Mouse (Mus musculus) embryonic facial prominence, embryonic 13.5 days (tissue): Measurements from ENCODE around the gene Mixl1. TPM values are rescaled to one million over a fixed set of nuclear protein-coding genes. Genes with fewer than 3 reads are reported as not detected.

ENCODE experiments used
- ATAC-seq: fragments of 200-750 bp; cut with Nextera tagmentation; 2 replicates; pipeline ENCODE4 v1.8.0; 2017; ENCODE audit warnings: low read depth; ENCODE audit not compliant: insufficient number of reproducible peaks, insufficient read depth, low FRiP score, low TSS enrichment
- H3K27ac ChIP-seq: fragments of 300-500 bp; sonication (generic); 2 replicates; pipeline ENCODE4 v1.5.1; 2015; ENCODE audit warnings: moderate library complexity, mild to moderate bottlenecking, inconsistent platforms
- H3K27me3 ChIP-seq: fragments of 300-500 bp; sonication (generic); 2 replicates; pipeline ENCODE4 v1.6.1; 2015; ENCODE audit warnings: mild to moderate bottlenecking, inconsistent platforms
- H3K36me3 ChIP-seq: fragments of 300-500 bp; sonication (generic); 2 replicates; pipeline ENCODE4 v1.6.1; 2015; ENCODE audit warnings: mild to moderate bottlenecking, inconsistent platforms
- H3K4me1 ChIP-seq: fragments of 300-500 bp; sonication (generic); 2 replicates; pipeline ENCODE4 v1.6.1; 2015; ENCODE audit warnings: inconsistent platforms
- H3K4me2 ChIP-seq: fragments of 300-500 bp; sonication (generic); 2 replicates; pipeline ENCODE4 v1.6.1; 2015; ENCODE audit warnings: moderate library complexity, mild to moderate bottlenecking, inconsistent platforms
- H3K4me3 ChIP-seq: fragments of 300-500 bp; sonication (generic); 2 replicates; pipeline ENCODE4 v1.5.1; 2015; ENCODE audit warnings: mild to moderate bottlenecking, inconsistent platforms
- H3K9ac ChIP-seq: fragments of 300-500 bp; sonication (generic); 2 replicates; pipeline ENCODE4 v1.6.1; 2015; ENCODE audit warnings: mild to moderate bottlenecking, inconsistent platforms
- H3K9me3 ChIP-seq: fragments of 300-500 bp; sonication (generic); 2 replicates; pipeline ENCODE4 v1.6.1; 2016; ENCODE audit warnings: inconsistent platforms
- WGBS: fragments of 180-500 bp; shearing (Covaris S2); methylation state at CpG from one replicate; pipeline ENCODE4 v1.1.7; 2015; ENCODE audit warnings: mixed read lengths; 5-methylcytosine and 5-hydroxymethylcytosine counted together
- polyA plus RNA-seq: library from polyadenylated mRNA; unstranded; fragments of >200 nt; fragmentation: Nextera tagmentation; extraction: Ambion mirVana; gene quantifications from 2 replicates; pipeline ENCODE4 v1.2.1, GENCODE M21; 2015

Gene Mixl1
- polyA plus RNA-seq, 1 experiment from 2014 or later: 0.20 TPM

DNA sequence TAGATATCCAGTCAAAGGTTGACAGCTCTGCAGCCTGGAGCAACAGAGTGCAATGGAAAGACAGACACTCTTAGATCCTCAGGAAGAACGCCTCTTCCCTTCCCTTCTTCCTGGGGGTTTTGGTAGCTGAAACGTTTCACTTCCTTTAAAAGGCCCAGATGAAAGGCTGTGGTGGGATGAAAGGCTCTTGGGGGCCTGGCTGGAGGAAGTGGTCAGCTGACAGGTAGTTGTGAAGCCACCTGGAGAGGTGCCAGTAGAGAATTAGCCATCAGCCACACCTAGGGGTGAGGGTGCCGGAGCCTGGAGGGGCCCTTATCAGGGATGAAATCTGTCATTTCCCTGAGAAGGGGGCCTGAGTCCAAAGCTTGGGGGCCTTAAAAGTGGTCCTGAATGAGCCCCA is 10.5 kb upstream of the Mixl1 start:
- WGBS: 43% methylated on average over 3 of the region's 3 CpGs
- Histone ChIP-seq H3K27ac (no peak overlapping the region), H3K27me3 (no peaks in the 10 kb centered on the region), H3K4me3 (no peak overlapping the region), H3K9ac (no peak overlapping the region), H3K4me2 (no peak overlapping the region), H3K4me1 (peaks cover 10% of the 10 kb centered on the region; the same call in 1 of the 2 replicates), H3K36me3 (no peaks in the 10 kb centered on the region), H3K9me3 (no peaks in the 10 kb centered on the region)
- ATAC-seq: no peak

DNA sequence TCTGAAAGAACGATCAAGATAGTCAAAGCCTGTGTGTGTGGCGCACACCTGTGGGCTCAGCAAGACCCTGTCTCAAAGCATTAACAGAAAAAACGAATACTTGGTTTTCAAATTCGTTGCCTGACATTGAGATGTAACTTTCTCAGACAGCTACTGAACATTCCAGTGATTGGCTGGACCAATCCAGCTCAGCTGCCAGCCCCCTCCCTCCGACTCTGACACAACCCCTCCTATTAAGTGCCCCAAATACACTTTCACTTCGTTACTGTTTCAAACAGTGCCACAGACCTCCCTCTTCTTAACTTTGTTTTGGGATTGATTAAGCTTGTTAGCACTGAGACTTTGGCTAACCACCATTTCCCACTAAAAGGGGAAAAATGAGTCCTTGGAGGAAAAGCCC is 6.6 kb upstream of the Mixl1 start:
- H3K27ac ChIP-seq: no peak overlapping the region
- H3K9me3 ChIP-seq: no peaks in the 10 kb centered on the region
- H3K9ac ChIP-seq: no peak overlapping the region
- no peak for ATAC-seq
- H3K36me3 ChIP-seq: no peaks in the 10 kb centered on the region
- H3K4me3 ChIP-seq: peak overlapping the region; percentile 24; the same call in 1 of the 2 replicates
- peak overlapping the region; percentile 45 for H3K4me2 ChIP-seq
- 33% methylated on average over 6 of the region's 6 CpGs for WGBS
- H3K4me1 ChIP-seq: peaks cover 10% of the 10 kb centered on the region; the same call in 1 of the 2 replicates
- H3K27me3 ChIP-seq: peaks cover 18% of the 10 kb centered on the region

DNA sequence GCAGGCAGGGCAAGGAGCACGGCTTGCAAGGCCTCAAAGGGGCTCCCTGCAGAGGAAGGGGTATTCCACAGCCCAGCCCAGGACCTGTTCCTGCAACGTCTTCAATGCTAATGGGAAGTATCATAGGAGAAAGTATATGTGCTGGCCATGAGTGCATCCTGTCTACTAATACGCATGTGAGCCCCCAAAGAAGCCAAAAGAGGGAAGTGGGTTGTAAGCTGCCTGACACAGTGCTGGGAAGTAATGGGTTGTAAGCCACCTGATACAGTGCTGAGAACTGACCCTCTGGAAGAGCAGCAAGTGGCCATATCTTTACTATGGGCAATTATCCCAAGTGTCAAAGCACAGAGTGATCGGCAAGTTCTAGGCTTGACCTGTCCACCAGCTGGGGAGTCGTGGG is 1.2 kb upstream of the Mixl1 start:
- Histone ChIP-seq H3K4me2 (no peak overlapping the region), H3K9me3 (no peaks in the 10 kb centered on the region), H3K36me3 (no peaks in the 10 kb centered on the region), H3K9ac (no peak overlapping the region), H3K27me3 (peaks cover 61% of the 10 kb centered on the region), H3K27ac (no peak overlapping the region), H3K4me3 (no peak overlapping the region), H3K4me1 (peaks cover 12% of the 10 kb centered on the region)
- WGBS: 56% methylated on average over 5 of the region's 5 CpGs
- no peak for ATAC-seq

DNA sequence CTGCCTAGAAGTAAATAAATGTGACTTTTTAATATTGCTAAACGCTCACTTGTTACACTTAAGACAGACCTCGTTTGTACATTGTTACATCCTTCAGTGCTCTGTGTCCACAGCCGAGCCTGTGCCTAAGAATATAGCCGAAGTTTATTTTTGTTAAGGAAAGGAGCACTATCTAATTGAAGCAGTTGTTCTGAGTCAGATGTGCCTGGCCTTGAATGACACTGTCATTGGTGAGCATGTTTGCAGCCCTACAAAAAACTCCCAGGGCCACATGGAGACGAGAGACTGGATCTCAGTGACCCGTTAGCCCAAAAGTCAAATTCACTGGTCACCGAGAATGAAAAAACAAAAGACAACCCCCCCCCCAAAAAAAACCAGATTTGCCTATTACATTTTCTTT is 5.5 kb downstream of the Mixl1 start:
- Histone ChIP-seq H3K4me1 (peaks cover 1% of the 10 kb centered on the region; the same call in 1 of the 2 replicates), H3K4me2 (no peak overlapping the region), H3K9me3 (no peaks in the 10 kb centered on the region), H3K27me3 (peaks cover 21% of the 10 kb centered on the region), H3K36me3 (peaks cover 51% of the 10 kb centered on the region), H3K4me3 (no peak overlapping the region), H3K9ac (no peak overlapping the region), H3K27ac (no peak overlapping the region)
- WGBS: 90% methylated on average over 7 of the region's 7 CpGs
- no peak for ATAC-seq

Other genes with a start within 250 kb of the Mixl1 start
- gene Stum, start 213.5 kb downstream of the Mixl1 start, polyA plus RNA-seq: 0.31 and 1.9 TPM in 2 replicates
- 119 and 137 TPM in 2 replicates for gene Parp1, start 128.1 kb downstream of the Mixl1 start, polyA plus RNA-seq
- 20.5 and 22.9 TPM in 2 replicates for gene Lin9, start 55.9 kb downstream of the Mixl1 start, polyA plus RNA-seq
- gene Acbd3, start 29.0 kb upstream of the Mixl1 start, polyA plus RNA-seq: 24.1 and 25.5 TPM in 2 replicates
- 2,801 and 3,318 TPM in 2 replicates for gene H3f3a, start 116.9 kb upstream of the Mixl1 start, polyA plus RNA-seq
- gene Sde2, start 154.1 kb upstream of the Mixl1 start, polyA plus RNA-seq: 36.0 and 42.7 TPM in 2 replicates
- 0.11 and 0.48 TPM in 2 replicates for gene Lefty2, start 196.1 kb upstream of the Mixl1 start, polyA plus RNA-seq
- 98.7 and 109 TPM in 2 replicates for gene Pycr2, start 207.3 kb upstream of the Mixl1 start, polyA plus RNA-seq
- gene Lefty1, start 238.0 kb upstream of the Mixl1 start, polyA plus RNA-seq: 1.6 and 2.1 TPM in 2 replicates
- 13.6 and 13.7 TPM in 2 replicates for gene Tmem63a, start 245.3 kb upstream of the Mixl1 start, polyA plus RNA-seq